Mouse (Mus musculus): ENCODE results near the gene Nsrp1.

The Nsrp1 gene

GRCm38 (mm10) chr11:77042816-77043215 is 35.4 kb downstream of the Nsrp1 start:
- DNase-seq (ENCODE audit: low read depth, low spot score) = no peak

- DNase-seq (ENCODE audit: low read depth, low spot score) = no peak
Measured at GRCm38 (mm10) chr11:77041891-77042290, 36.3 kb downstream of the Nsrp1 start.

DNA sequence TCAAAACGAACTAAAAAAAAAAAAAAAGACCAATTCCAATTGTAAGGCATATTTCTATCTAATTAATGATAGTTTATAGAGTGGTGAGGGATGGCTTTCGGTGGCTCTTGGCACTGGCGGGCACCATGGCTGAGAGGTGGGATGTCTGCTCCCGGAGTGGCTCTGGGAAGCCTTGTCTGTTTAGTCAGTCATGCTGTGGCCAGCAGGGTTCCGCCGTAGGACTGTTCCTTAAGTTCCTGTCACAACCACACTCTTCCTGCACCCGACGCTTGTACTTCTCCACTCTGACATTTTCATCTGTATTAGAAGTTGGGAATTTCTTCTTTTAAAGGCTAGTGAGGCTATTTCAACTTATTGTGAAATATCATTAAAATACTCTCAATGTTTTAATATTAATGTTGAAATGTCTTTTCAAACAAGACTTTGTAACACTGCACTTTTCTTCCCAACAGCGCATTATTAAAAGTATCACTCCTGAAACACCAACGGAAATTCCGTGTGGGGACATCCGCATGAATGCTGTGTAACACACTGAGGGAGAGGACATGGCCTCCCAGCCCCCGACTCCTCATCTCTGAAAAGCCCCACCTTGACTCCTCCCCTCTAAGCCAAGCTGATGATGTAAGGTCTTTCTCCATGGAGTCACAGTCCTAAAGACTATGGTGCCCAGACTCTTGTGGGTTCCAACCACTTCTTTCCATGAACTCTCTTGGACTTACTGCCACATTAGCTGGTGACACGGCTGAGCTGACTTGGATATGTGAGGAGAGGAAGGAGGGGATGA is 46.9 kb downstream of the Nsrp1 start:
- DNase-seq (ENCODE audit: low read depth, low spot score) = no peak

GRCm38 (mm10) chr11:77028157-77028556 is 50.1 kb downstream of the Nsrp1 start:
- no peak for DNase-seq (ENCODE audit: low read depth, low spot score)

GRCm38 (mm10) chr11:77026559-77026958 is 51.7 kb downstream of the Nsrp1 start:
- no peak for DNase-seq (ENCODE audit: low read depth, low spot score)

GRCm38 (mm10) chr11:77021749-77022396 is 56.4 kb downstream of the Nsrp1 start:
- DNase-seq (ENCODE audit: low read depth, low spot score) = no peak

DNA sequence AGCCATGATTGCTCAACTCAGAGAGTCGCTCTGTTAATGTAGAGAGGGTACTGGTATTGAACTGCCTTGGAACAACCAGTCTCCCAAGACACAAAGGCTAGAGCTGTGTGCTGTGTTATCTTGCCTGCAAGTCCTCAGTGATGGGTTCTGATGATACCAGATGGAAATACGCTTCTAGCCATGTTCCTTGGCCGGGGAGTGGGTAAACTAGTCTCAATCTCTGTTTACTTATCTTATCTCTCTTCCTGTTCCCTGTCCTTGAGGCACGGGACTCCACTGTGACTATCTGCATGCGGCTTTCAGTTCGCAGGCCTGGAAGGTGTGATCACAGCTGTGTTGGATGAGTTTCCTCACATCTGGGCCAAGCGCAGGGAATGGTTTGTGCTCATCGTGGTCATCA is 58.7 kb downstream of the Nsrp1 start:
- no peak for DNase-seq (ENCODE audit: low read depth, low spot score)

GRCm38 (mm10) chr11:77018046-77018445 is 60.2 kb downstream of the Nsrp1 start:
- DNase-seq (ENCODE audit: low read depth, low spot score) = no peak

- no peak for DNase-seq (ENCODE audit: low read depth, low spot score)
Measured at GRCm38 (mm10) chr11:77010762-77011475, 67.3 kb downstream of the Nsrp1 start.

GRCm38 (mm10) chr11:77009069-77010025 is 68.9 kb downstream of the Nsrp1 start:
- no peak for DNase-seq (ENCODE audit: low read depth, low spot score)

DNA sequence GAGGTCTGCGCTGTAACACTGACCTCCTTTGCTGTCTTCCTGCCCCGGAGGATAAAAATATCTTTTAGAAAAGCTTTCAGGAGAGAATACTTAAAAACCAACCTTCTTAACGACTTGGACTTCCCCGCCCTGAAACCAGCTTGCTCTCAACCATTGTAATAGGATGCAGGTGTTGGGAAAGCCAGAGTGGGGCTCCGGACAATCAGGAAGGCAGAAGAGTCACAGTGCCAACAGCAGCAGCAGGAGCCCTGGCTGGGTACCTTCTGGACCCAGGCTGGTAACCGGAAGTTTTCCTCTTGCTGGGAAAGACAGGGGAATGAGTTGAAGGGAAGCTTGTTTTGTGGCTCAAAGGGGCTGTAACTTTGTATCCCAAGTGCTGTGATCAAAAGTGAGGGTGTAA is 71.6 kb downstream of the Nsrp1 start:
- DNase-seq (ENCODE audit: low read depth, low spot score) = no peak

DNA sequence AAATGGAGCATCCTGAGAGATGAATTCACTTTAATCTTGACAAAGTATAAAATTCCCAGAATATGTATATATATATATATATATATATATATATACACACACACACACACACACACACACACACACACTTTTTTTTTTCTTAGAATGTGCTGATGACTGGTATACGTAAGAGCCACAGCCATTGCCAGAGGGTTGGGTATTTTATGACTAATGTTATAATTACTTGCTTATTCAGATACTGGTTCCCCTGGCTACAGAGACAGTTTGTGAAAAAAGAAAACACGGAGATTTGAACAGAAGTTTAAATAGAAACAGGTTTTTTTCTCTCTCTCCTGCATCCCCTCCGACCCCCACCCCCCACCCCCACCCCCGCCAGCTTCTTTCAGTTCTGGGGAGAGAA is 72.4 kb downstream of the Nsrp1 start:
- DNase-seq (ENCODE audit: low read depth, low spot score) = peak; percentile 55

DNA sequence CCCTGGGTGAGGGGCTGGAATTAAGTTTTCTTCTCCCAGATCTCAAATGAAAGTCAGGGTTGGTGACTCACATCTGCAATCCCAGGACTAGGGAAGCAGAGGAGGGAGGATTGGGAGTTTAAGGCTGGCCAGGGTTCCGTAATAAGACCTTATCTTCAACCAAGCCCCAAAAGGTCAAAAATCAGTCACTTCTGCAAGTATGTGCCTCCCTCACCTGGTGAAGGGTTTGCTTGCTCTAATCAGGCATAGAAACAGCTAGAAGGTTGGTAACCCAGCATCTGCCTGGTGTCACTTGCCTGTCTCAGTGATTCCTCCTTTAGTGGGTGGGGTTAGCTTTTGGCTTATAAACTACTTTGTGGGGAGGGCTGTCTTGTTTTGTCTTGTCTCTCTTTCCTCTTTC is 75.9 kb downstream of the Nsrp1 start:
- no peak for DNase-seq (ENCODE audit: low read depth, low spot score)

DNA sequence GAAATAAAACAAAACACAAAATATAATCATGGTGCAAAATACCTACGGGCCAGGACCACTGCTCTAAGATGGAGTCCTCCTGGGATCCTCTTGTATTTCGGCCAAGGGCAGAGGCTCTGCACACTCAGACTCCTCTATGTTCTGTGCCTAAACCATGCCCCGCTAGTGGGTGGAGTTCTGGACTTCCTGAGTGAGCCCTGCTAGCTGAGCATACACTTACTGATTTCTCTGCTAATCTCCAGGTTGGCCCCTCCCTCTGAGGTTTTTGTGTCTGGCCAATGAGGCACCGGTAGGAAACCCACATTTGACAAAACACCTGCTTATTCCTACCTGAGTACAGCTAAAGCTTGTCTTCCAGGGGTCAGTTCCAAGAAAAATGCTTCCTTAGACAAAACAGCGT is 77.5 kb downstream of the Nsrp1 start:
- no peak for DNase-seq (ENCODE audit: low read depth, low spot score)

DNA sequence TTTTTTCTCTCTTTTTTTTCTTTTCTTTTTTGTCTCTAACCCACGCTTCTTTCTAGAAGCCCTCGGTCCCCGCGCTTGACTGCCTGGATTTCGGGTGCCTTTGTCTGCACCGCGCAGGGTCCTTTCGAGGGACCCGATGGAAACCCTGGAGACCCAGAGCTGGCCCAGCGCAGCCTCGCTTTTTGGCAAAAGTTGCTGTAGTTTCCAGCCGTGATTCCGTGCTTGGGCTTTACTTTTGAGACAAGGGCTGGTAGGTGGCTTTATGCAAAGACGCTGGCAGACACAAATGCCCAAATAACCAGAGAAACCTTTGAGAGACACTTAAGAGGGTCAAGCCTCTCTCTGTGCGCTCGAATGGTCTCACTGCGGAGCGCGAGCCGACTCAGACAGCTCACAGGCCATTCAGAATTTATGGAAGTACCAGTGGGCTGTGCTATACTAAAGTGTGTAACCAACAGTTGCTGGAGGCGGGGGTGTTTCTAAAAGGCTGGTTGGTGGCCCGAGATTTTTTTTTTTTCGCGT is 79.5 kb downstream of the Nsrp1 start:
- DNase-seq (ENCODE audit: low read depth, low spot score) = peak; percentile 29

GRCm38 (mm10) chr11:76997916-76998704 is 80.1 kb downstream of the Nsrp1 start, which contains the start of gene Slc6a4:
TSS of gene Slc6a4 (plus strand) at chr11:76998603.
- no peak for DNase-seq (ENCODE audit: low read depth, low spot score)

DNA sequence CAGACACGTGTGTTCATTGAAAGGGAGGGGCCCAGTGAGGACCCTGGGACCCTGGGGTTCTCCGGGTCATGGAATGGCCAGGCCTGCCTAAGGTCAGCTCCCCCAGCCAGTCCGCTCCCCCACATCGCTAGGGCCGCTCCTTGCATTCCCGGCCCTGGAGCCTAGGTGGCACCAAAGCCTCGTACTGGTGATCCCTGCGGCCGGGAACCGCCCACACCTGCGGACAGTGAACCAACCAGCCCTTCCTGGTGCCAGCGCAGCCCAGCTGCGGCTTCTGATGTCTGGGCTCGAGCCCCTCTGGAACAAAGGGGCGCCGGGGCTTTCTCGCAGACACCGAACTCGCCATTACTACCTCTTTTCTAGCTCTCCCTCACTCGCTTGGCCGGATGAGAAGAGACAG is 80.9 kb downstream of the Nsrp1 start:
- DNase-seq (ENCODE audit: low read depth, low spot score) = peak; percentile 76

GRCm38 (mm10) chr11:76995966-76996672 is 82.1 kb downstream of the Nsrp1 start:
- peak; percentile 47 for DNase-seq (ENCODE audit: low read depth, low spot score)
